Mouse (Mus musculus): ENCODE results near the gene Tbx2. TPM values are rescaled to one million over a fixed set of nuclear protein-coding genes. Genes with fewer than 3 reads are reported as not detected.

Tbx2 gene
- polyA plus RNA-seq, 1 experiment from 2014 or later = 0.79 TPM

DNA sequence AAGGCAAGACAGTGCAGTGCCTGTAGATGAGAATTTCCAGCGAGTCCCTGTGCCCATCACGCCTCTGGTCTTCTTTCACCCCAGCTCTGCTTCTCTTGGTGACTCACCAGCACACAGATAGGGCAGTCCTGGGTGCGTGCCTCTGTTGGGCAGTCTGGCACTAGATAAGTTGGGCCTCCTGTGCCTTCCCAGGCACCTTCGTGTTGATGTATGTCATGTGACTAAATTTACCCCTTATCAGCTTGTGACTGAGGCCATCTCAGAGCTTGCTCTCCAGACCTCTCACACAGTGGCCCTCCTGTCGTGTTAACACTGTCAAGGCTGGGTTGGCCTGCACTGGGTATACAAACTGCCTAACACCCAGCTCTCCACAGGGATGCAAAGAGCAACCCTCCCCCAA lies 28.3 kb upstream of the Tbx2 start:
- Histone ChIP-seq H3K27ac (ENCODE audit: low read depth, low read length) (no peak overlapping the region), H3K4me3 (ENCODE audit: low read depth, low read length) (no peak overlapping the region), H3K4me1 (ENCODE audit: control insufficient read depth, insufficient read depth, low read length) (no peaks in the 10 kb centered on the region), H3K36me3 (ENCODE audit: control insufficient read depth, insufficient read depth, low read length) (no peaks in the 10 kb centered on the region), H3K9ac (ENCODE audit: low read length) (no peak overlapping the region), H3K4me2 (no peak overlapping the region), H3K9me3 (ENCODE audit: control insufficient read depth, low read length) (no peaks in the 10 kb centered on the region), H3K27me3 (ENCODE audit: control insufficient read depth, insufficient read depth, low read length) (no peaks in the 10 kb centered on the region)
- ATAC-seq (ENCODE audit: low FRiP score) (no peak), DNase-seq (ENCODE audit: low spot score, missing footprints) (no peak)
- WGBS = 82% methylated on average over 5 of the region's 5 CpGs

- DNase-seq (ENCODE audit: low spot score, missing footprints) (no peak), ATAC-seq (ENCODE audit: low FRiP score) (no peak)
- Histone ChIP-seq H3K4me2 (no peak overlapping the region), H3K27me3 (ENCODE audit: control insufficient read depth, insufficient read depth, low read length) (no peaks in the 10 kb centered on the region), H3K4me3 (ENCODE audit: low read depth, low read length) (no peak overlapping the region), H3K36me3 (ENCODE audit: control insufficient read depth, insufficient read depth, low read length) (no peaks in the 10 kb centered on the region), H3K9me3 (ENCODE audit: control insufficient read depth, low read length) (no peaks in the 10 kb centered on the region), H3K9ac (ENCODE audit: low read length) (no peak overlapping the region), H3K4me1 (ENCODE audit: control insufficient read depth, insufficient read depth, low read length) (no peaks in the 10 kb centered on the region), H3K27ac (ENCODE audit: low read depth, low read length) (no peak overlapping the region)
- 75% methylated on average over 1 of the region's 1 CpGs for WGBS
Measured at GRCm38 (mm10) chr11:85805779-85806178, 26.6 kb upstream of the Tbx2 start.

- Histone ChIP-seq H3K9me3 (ENCODE audit: control insufficient read depth, low read length) (no peaks in the 10 kb centered on the region), H3K27me3 (ENCODE audit: control insufficient read depth, insufficient read depth, low read length) (no peaks in the 10 kb centered on the region), H3K27ac (ENCODE audit: low read depth, low read length) (no peak overlapping the region), H3K36me3 (ENCODE audit: control insufficient read depth, insufficient read depth, low read length) (no peaks in the 10 kb centered on the region), H3K4me3 (ENCODE audit: low read depth, low read length) (no peak overlapping the region), H3K9ac (ENCODE audit: low read length) (no peak overlapping the region), H3K4me1 (ENCODE audit: control insufficient read depth, insufficient read depth, low read length) (no peaks in the 10 kb centered on the region), H3K4me2 (no peak overlapping the region)
- no peak for ATAC-seq (ENCODE audit: low FRiP score)
- WGBS = 88% methylated on average over 11 of the region's 11 CpGs
- no peak for DNase-seq (ENCODE audit: low spot score, missing footprints)
Measured at GRCm38 (mm10) chr11:85807353-85807752, 25.0 kb upstream of the Tbx2 start.

- H3K27ac ChIP-seq (ENCODE audit: low read depth, low read length) = no peak overlapping the region
- WGBS = 76% methylated on average over 4 of the region's 4 CpGs
- no peak overlapping the region for H3K9ac ChIP-seq (ENCODE audit: low read length)
- H3K9me3 ChIP-seq (ENCODE audit: control insufficient read depth, low read length) = no peaks in the 10 kb centered on the region
- DNase-seq (ENCODE audit: low spot score, missing footprints) = no peak
- H3K4me1 ChIP-seq (ENCODE audit: control insufficient read depth, insufficient read depth, low read length) = no peaks in the 10 kb centered on the region
- H3K36me3 ChIP-seq (ENCODE audit: control insufficient read depth, insufficient read depth, low read length) = no peaks in the 10 kb centered on the region
- ATAC-seq (ENCODE audit: low FRiP score) = no peak
- H3K4me3 ChIP-seq (ENCODE audit: low read depth, low read length) = no peak overlapping the region
- no peaks in the 10 kb centered on the region for H3K27me3 ChIP-seq (ENCODE audit: control insufficient read depth, insufficient read depth, low read length)
- H3K4me2 ChIP-seq = no peak overlapping the region
Measured at GRCm38 (mm10) chr11:85811229-85811628, 21.1 kb upstream of the Tbx2 start.

DNA sequence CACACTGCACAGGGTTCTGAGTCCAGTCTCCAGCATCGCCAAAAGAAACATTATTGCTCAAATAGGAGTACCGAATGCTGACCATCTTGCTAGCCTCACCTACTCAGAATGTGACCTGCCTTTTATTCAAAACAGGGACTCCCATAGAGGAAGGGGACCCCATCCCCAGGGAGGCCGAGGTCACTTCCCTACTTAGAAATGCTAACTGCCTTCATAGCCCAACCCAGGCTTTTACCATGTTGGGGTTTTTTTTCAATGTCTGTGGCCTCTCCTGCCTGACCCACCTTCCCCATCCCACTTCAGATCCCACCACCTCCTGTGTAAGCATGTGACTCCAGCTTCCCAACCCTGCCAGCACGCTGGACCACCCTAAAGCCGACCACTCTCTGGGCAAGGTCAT lies 20.7 kb upstream of the Tbx2 start:
- DNase-seq (ENCODE audit: low spot score, missing footprints) (no peak), ATAC-seq (ENCODE audit: low FRiP score) (no peak)
- Histone ChIP-seq H3K4me1 (ENCODE audit: control insufficient read depth, insufficient read depth, low read length) (no peaks in the 10 kb centered on the region), H3K4me3 (ENCODE audit: low read depth, low read length) (no peak overlapping the region), H3K27me3 (ENCODE audit: control insufficient read depth, insufficient read depth, low read length) (no peaks in the 10 kb centered on the region), H3K36me3 (ENCODE audit: control insufficient read depth, insufficient read depth, low read length) (no peaks in the 10 kb centered on the region), H3K27ac (ENCODE audit: low read depth, low read length) (no peak overlapping the region), H3K9ac (ENCODE audit: low read length) (no peak overlapping the region), H3K9me3 (ENCODE audit: control insufficient read depth, low read length) (no peaks in the 10 kb centered on the region), H3K4me2 (no peak overlapping the region)
- 87% methylated on average over 5 of the region's 5 CpGs for WGBS

GRCm38 (mm10) chr11:85812201-85812966 lies 20.0 kb upstream of the Tbx2 start:
- WGBS = 92% methylated on average over 12 of the region's 12 CpGs

DNA sequence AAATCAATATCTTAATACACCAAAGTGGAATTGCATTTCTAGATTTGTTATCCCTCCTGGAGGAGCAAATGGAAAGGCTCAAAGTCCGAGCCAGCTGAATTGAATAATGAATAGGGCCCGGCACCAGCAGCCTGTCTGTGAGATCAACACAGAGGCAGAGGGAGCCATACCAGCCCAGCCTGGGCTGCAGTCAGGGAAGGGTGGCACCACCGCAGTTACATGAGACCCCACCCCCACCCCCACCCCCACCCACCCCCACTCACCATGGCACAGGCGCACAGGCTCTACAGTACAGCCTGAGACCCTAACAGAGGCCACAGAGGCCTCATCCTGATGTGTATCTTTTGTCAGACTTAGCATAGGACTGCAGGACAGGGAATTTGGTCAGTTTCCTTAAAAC lies 17.7 kb upstream of the Tbx2 start:
- no peak overlapping the region for H3K4me2 ChIP-seq
- ATAC-seq (ENCODE audit: low FRiP score) (no peak), DNase-seq (ENCODE audit: low spot score, missing footprints) (no peak)
- H3K9me3 ChIP-seq (ENCODE audit: control insufficient read depth, low read length) = no peaks in the 10 kb centered on the region
- no peak overlapping the region for H3K9ac ChIP-seq (ENCODE audit: low read length)
- WGBS = 44% methylated on average over 4 of the region's 4 CpGs
- H3K4me1 ChIP-seq (ENCODE audit: control insufficient read depth, insufficient read depth, low read length) = no peaks in the 10 kb centered on the region
- no peaks in the 10 kb centered on the region for H3K36me3 ChIP-seq (ENCODE audit: control insufficient read depth, insufficient read depth, low read length)
- H3K27ac ChIP-seq (ENCODE audit: low read depth, low read length) = no peak overlapping the region
- H3K4me3 ChIP-seq (ENCODE audit: low read depth, low read length) = no peak overlapping the region
- no peaks in the 10 kb centered on the region for H3K27me3 ChIP-seq (ENCODE audit: control insufficient read depth, insufficient read depth, low read length)

More at GRCm38 (mm10) chr11:85812201-85812966, 20.0 kb upstream of the Tbx2 start:
- Histone ChIP-seq H3K9me3 (ENCODE audit: control insufficient read depth, low read length) (no peaks in the 10 kb centered on the region), H3K36me3 (ENCODE audit: control insufficient read depth, insufficient read depth, low read length) (no peaks in the 10 kb centered on the region), H3K4me2 (no peak overlapping the region), H3K9ac (ENCODE audit: low read length) (no peak overlapping the region), H3K4me3 (ENCODE audit: low read depth, low read length) (no peak overlapping the region), H3K27me3 (ENCODE audit: control insufficient read depth, insufficient read depth, low read length) (no peaks in the 10 kb centered on the region), H3K4me1 (ENCODE audit: control insufficient read depth, insufficient read depth, low read length) (no peaks in the 10 kb centered on the region), H3K27ac (ENCODE audit: low read depth, low read length) (no peak overlapping the region)
- DNase-seq (ENCODE audit: low spot score, missing footprints) = no peak
- ATAC-seq (ENCODE audit: low FRiP score) = no peak

GRCm38 (mm10) chr11:85816471-85816870 lies 15.9 kb upstream of the Tbx2 start:
- WGBS = 75% methylated on average over 5 of the region's 5 CpGs

GRCm38 (mm10) chr11:85818401-85818800 lies 13.9 kb upstream of the Tbx2 start:
- Histone ChIP-seq H3K36me3 (ENCODE audit: control insufficient read depth, insufficient read depth, low read length) (no peaks in the 10 kb centered on the region), H3K27me3 (ENCODE audit: control insufficient read depth, insufficient read depth, low read length) (no peaks in the 10 kb centered on the region), H3K9me3 (ENCODE audit: control insufficient read depth, low read length) (no peaks in the 10 kb centered on the region), H3K27ac (ENCODE audit: low read depth, low read length) (no peak overlapping the region), H3K4me1 (ENCODE audit: control insufficient read depth, insufficient read depth, low read length) (no peaks in the 10 kb centered on the region), H3K4me3 (ENCODE audit: low read depth, low read length) (no peak overlapping the region), H3K4me2 (no peak overlapping the region), H3K9ac (ENCODE audit: low read length) (no peak overlapping the region)
- WGBS = 76% methylated on average over 3 of the region's 3 CpGs
- DNase-seq (ENCODE audit: low spot score, missing footprints) = no peak
- no peak for ATAC-seq (ENCODE audit: low FRiP score)

More at GRCm38 (mm10) chr11:85816471-85816870, 15.9 kb upstream of the Tbx2 start:
- Histone ChIP-seq H3K4me2 (no peak overlapping the region), H3K4me3 (ENCODE audit: low read depth, low read length) (no peak overlapping the region), H3K9me3 (ENCODE audit: control insufficient read depth, low read length) (no peaks in the 10 kb centered on the region), H3K9ac (ENCODE audit: low read length) (no peak overlapping the region), H3K27ac (ENCODE audit: low read depth, low read length) (no peak overlapping the region), H3K27me3 (ENCODE audit: control insufficient read depth, insufficient read depth, low read length) (no peaks in the 10 kb centered on the region), H3K36me3 (ENCODE audit: control insufficient read depth, insufficient read depth, low read length) (no peaks in the 10 kb centered on the region), H3K4me1 (ENCODE audit: control insufficient read depth, insufficient read depth, low read length) (no peaks in the 10 kb centered on the region)
- DNase-seq (ENCODE audit: low spot score, missing footprints) (no peak), ATAC-seq (ENCODE audit: low FRiP score) (no peak)
